Mouse (Mus musculus) ZHBTc4 (cell line): ENCODE data around the gene Nkd1.

Experiments used
- DNase-seq: peaks from one replicate; pipeline ENCODE4 v3.0.0-alpha.2; 2011; ENCODE audit warnings: low read depth, low spot score

Nkd1 gene

DNA sequence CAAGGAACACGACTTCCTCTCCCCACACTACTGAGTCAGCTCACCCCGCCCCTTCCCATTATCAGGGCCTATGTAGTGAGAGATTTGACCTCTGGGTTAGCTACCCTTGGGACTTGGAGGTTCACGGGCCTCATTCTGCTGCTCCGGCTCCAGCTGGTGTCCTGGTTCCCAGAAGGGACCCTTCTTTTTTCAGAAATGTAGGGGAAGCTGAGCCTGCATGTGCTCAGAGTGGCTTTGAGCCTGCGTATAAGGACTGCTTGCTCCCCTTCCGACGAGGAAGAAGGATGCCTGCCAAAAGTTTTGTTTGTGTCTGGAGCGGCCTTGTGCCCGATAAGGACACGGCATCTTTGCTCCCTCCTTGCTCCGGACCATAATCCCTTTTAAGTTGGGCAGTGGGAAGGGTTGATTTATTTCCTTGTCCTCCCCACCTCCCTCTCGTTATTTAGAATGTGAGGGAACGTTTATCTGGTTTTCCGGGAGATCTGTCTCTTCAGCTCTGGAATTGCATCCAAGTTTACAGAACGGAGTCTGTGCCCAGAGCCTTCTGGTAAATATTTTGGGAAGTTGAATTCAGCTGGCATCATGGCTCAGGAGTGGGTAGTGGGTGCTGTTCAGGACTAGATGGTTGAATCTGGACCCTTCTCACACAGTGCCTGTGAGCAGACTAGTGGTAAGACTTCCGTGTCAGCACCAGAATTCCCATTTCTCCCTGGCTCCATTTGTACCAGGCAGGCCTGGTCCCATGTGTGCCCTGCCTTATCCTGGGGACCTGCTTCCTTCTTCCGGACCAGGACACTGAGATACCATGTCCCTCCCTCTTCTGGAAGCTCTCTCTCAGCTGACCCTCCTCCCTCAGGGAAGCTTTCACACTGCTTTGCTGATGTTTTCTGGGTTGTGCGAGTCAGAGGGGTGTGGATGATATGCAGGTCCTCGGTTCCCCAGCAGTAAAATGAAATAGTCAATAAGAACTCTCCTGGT is 17.1 kb downstream of the Nkd1 start:
- no peak for DNase-seq

DNA sequence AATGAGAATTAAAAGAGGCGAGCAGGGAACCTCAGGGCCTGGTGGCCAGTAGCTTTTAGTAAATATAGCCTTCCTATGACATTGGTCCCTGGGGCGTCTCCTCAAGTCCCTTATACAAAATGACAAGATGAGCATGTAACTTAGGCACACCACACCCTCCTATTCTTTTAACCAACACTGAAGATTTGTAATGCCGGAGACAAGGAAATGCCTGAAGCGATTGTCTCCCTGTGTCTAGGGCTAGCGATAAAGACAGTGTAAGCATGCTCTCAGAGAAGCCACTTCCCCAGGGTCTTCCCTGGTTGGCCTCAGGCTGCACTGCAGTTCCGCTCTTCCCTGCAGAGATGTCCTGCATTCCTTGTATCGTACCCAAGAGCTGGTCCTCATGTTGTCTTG is 17.8 kb downstream of the Nkd1 start:
- peak; percentile 7 for DNase-seq

DNA sequence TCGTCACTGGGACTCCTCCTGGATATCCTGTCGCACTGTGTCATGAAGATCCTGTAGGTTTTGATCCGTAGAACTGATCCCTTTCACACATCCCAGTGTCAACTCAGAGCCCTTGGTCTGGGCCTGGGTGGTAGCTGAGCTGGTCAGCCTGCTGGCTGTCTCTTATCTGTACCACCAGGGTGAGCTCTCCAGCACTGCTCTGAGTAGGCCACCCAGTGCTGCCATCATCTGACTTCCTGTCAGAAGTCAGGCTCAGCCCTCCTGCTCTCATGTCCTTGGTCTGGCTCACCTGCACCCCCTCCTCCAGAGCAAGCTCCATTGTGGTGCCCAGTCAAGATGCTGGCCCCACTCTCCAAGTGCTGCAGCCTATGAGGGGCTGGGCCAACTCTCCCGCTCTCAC is 18.8 kb downstream of the Nkd1 start:
- peak; percentile 11 for DNase-seq

DNA sequence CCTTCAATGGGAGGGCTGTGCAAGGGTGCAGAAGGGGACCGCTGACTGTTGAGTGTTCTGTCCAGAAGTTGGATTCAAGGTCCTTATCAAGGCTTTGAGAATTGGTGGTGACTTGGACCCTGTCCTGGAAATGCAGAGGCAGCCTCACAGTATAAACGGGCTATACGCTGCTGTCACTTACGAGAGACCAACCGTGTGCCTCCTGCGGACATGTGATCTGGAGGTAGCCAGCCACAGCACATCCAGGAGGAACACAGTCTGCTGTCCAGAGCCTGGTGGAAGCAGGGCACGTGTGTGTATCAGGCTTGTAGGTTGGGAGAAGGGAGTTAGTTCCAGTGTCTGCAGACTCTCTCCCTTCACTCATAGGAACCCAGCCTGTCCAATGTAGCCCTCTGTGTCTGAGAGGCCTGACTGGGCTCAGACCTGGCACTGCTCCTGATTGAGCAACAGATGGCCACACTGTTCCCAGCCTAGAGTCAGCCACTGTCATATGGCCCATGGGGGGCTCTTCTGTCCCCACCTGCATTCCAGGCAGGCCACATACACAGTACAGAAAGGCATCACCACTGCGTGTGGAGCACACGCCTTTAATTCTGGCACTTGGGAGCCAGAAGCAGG is 21.6 kb downstream of the Nkd1 start:
- DNase-seq: no peak

DNA sequence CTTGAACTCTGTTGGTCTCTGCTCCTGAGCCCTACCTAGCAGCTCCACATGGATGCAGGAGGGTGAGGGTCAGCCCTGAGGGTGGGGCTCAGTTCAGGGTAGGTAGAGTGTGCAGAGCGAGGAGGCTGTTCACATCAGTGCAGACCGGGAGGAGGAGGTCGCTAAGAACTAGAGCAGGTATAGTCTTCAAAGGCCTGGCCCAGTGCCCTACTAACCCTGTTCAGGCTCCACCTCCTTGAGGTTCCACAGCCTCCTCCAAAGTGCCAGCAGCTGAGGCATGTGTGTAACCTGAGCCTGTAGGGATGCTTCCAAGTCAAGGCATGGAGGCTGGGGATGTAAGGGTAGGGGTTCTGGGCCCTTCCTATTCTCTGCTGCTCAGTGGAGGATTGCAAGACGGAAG is 23.5 kb downstream of the Nkd1 start:
- DNase-seq: no peak

DNA sequence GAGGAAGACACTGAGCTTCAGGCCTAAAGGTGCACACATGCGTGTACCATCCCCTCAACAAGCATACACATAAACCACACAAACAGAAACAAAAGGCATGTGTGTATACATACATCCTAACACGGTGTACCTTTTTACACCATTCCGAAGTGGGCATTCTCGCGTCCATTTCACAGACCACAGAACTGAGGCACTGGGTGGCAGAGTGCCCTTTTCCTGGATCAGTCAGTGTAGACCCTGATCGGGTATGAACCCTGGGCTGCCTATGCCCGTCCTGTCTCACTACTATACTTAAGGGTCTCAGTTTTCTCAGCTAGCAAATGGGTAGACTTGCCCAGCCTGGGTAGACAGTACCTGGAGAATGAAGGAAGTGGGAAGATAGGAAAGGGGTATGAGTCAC is 24.3 kb downstream of the Nkd1 start:
- no peak for DNase-seq

DNA sequence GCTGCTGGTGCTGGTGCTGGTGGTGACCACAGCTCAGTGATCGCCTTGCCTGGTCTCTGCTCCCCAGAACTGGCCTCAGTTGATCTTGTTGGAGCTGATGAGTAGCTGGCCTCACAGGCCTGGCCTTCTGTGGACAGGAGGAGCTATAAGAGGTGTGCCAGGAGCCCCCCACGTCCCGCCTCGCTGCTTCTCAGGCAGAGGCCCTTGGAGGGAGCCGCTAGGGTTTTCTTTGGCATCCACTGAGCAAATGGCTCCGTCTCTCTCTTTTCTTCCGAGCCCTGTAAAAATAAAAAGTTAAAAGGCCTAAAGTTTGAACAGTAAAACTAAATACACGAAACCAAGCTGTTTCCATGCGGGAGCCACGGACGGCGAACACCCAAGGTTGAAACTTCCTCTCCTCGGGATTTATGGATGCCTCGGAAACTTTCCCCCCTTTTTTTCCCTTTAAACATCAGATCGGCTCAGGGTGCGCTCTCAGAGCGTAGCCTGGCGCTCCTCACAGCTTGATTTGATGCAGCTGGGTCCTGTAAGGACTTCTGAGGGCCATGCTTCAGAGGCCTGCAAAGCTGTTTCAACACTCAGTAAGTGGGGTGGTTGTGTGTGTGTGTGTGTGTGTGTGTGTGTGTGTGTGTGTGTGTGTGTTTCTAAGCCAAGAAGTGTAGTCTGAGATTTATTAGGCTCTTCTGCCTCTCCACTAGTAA is 25.0 kb downstream of the Nkd1 start:
- no peak for DNase-seq

DNA sequence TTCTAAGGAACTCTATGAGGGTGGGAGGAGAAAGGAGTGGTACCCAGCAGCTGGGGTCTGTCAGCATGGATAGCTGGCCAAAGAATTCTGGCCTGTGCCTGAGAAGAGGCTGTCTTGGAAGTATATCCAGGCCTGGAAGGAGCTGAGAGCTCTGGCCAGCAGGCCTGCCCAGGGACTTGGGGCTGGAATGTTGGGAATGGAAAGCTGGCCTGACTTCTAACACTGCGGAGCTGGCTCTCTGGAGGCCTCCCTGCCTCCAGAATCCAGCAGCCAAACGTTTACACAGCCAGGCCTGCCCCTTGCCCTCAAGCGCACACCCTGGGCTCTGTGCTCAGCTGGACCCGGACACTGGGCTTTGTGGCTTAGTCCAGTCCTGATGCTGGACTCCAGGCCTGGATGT is 34.5 kb downstream of the Nkd1 start:
- DNase-seq: no peak

DNA sequence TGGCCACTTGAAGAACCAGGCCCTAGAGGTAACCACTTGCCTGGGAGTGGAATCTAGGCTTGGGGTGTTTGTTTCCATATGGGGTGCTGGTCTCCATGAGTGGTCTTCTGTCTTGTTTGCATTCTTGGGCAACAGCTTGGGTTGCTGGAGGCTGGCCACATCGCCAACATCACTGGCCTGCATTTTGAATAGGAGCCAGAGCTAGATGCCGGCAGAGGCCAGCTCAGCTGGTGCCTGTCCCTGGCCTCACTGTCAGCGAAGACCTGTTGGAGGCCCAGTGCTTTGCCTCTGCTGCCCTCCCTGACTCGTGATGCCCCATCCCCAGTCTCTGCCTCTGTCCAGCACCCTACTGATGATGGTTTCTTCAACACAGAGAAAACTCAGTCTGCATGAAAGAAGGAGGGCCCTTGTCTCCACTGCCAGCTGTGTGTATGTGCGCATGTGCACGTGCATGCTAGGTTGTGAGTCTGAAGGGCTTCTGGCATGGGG is 38.9 kb downstream of the Nkd1 start:
- DNase-seq: no peak

DNA sequence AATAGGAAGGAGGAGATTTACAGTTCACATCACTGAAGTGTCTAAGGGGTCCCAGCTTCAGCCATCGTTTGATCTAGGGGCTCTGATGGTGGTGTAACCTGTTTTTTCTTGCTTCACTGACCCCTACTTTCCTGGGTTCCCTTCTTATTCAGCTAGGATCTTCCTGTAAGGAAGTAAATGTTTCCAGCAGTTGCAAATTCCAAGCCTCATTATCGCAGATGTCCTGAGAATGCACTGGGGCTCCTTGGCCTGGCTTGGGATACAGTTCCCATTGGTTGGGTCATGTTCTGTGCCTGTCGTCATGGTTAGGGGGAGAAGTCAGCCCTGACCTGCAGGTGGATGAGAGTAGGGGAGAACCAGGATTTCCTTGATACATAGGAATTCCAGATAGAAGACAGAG is 40.2 kb downstream of the Nkd1 start:
- DNase-seq: no peak

DNA sequence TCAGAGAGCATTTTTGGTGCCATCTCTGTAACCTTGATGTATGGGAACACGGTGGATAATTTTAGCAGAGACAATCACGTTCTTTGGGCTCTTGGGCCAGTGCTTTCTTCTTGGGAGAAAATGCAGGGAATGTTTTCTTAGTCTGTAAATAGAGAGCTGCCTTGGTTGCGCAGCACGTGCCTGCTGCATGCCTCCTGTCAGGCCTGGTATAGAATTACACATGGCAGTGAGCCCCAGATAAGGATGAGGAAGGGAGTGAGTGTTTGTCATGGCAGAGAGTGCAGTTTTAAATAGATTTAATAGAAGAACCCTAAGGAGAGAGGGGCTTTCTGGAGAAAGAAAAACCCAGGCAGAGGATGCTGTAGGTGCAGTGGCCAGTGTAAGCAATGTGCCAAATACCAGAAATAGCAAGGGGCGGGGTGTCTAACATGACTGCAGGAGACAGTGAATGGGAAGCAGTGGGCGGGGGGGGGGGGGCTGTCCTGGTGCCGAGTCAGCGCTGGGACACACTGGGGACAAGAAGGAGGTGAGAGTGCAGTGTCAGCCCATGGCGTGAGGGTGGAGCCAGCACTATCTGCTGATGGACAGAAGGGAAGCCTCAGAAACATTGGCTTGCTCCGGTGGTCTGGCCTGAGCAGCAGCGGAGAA is 43.2 kb downstream of the Nkd1 start:
- DNase-seq: no peak

DNA sequence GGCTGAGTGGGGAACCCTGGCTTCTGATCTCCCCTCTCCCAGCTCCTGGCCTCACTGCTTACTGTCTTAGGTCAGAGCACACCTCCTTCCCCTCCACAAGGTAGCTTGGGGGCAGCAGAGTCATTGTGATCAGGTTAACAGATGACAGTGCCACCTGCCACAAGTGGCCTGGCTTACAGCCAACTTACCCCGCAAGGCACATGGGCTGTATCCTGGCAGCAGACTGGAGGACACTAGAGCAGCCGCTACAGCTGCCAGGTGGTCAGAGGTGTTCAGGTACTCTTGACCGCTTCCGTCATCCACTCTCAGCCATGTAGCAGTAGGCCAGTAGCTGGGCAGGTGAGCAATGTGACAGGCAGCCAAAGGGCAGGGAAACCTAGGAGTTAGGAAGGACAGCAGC is 45.0 kb downstream of the Nkd1 start:
- no peak for DNase-seq

DNA sequence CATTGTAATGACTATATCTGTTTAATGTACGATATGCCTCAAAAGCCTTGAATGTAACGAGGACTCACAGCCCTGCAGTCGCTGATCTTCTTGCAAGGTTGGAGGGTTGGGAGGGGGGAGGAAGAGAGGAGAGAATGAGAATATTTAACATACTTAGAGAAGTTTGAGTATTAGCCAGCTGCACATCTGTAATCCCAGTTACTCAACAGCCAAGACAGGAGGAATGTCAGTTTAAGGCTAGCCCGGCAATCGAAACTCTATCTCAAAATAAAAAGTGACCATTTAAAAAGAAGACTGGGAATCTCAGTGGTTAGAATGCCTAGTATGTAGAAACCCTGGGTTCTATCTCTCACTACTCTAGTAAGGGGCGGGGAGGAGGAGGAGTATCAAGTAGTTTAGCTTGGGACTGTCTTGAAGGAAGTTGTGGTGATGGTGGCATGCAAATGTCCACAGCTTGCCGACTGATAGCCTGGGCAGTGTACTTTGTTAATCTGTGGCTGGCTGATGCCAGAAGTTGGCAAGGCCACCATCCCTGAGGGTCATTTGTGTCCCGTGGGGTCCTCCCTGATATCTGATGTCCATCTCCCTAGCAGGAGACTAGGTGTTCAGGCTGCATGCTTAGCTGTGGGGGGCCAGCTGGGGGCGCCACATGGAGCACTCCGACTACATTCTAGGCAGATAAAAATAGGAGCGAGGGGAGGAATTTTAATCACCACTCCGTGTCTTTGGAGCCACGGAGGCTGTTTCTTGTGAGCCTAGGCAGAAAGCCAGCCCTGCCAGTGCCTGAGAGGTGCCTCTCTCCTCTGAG is 46.4 kb downstream of the Nkd1 start:
- DNase-seq: no peak

DNA sequence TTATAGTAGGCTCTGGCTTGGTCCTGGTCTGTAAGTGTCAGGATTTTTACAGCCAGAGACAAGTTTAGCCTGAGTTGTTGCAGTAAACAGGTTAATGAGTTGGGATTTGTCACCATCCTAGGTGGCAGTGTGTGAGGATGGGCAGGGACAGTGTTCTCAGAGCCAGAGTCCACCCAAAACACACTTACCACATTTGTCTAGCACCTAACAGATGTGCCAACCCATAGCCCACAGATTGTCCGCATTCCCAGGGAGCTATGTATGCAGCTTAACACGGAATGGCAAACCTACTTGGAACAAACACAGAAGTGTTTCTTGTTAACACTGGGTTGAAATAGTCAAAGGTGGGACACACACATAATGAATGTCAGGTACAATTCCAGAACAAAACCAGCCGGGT is 47.1 kb downstream of the Nkd1 start:
- no peak for DNase-seq

DNA sequence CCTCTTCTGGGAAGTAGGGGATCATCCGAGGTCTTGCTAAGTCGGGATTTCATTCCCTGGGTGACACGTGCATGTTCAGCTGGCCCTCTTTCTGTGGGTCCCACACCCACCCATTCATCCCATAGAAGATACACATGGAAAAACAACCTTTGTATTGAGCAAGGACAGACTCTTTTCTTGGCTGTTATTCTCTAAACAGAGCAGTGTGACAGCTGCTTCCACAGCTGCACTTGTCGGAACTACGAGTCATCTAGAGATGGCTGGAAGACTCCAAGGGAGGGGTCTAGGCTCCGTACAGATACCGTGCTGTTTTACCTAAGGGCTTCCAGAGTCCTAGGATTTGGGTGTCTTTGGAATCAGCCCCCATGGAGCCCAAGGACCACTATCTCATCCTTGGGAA is 48.2 kb downstream of the Nkd1 start:
- no peak for DNase-seq

DNA sequence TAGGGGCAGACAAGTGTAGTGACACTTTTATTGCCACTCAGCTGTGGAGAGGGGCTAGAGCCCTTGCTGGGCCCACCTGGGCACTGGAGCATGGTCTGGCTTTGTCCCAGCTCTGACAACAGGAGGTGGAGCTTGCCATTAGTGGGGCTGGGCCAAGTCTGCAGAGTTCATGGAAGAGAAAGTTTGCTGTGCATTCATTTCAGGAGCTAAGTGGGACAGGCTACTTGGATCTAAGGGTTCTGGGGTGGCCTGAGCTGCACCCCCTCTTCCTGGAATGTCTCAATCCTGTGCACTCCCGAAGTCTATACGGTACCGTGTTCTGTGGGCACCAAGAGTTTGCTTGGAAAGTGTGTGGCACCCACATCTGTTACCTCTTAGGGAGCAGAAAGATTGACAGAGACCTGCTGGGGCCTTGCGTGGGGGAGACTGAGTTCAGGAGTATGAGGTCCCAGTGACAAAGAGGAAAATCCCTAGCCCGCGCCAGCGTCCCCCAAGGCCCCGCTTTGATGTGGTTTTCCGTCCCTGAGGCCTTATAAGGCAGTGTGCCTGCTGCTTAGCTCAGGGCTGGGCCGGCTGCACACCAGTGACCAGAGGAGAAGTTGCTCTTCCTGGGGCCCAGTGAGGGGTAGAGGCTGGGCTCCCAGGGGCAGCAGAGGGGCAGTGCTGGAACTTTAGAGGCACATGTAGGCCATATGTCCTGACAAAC is 49.3 kb downstream of the Nkd1 start:
- no peak for DNase-seq

DNA sequence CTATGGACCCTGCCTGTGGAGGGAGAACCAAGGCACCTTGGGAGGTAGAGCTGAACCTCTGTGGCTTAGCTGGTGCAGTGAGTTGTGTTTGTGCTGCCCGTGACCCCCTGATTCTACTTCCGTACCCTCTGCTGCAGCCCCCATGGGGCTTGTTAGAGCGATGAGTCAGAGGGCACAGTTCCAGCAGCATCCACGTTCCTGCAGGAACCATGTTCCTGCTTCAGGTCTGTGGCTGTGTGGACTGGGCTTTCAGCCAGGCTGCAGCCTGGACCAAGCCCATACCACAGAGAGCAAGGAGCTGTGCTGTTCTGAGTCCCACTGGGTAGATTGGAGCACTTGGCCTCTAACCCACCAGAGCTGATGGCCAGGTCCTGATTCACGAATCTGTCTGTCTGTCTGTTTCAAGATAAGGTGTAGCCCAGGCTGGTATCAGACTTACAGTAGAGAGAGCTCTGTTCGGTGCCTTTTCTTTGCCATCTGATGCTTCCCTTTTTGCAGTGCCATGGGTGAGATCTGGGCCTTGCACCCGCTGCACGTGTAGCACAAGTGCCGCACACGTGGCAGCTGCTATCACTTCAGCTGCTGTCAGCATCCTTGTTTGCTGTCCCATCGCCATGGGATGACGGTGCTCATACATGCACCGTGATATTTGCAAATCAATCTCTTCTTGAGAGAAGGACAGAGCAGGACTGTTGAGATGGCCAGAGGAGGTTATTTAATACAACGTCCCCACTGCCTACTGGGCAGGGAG is 50.5 kb downstream of the Nkd1 start:
- DNase-seq: no peak

DNA sequence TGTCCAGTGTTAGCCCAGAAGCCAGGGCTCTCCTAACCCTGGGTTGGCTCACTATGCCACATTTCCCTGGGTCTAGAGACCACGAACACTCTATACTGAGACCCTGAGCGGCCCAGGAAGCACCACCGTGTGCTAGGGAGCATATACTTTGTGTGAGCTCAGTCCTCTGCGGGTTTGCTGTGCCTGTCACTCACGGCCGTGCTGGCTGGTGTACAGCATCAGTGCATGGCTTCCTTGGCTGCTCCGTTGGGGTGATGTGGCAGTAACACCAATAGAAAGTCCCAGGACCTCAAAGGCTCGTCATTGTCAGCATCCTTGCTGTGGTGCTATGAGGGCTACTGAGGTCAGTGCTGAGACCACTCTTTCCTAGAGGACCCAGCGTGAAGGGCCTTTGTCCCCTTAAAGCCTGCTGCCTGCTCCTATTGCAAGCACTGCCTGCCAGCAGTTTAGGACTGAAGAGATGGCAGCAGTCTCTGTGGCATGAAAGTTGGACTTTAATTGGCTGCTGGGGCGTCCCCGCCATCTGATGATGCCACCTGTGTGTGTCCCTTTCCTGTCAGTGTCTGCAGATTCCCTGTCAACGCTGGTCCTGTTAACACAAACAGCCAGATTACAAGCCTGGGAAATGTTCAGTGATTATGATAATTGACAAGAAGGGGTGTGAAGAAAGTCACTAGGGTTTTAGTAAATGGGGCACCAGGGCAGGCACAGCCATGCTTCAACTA is 51.2 kb downstream of the Nkd1 start:
- DNase-seq: no peak
